Mouse (Mus musculus) retina, postnatal 7 days (tissue): ENCODE results near the gene Sh3glb2.

Experiments
- DNase-seq: peaks from one replicate; pipeline ENCODE4 v3.0.0-alpha.2; 2012; ENCODE audit warnings: low read depth, low spot score

The Sh3glb2 gene

DNA sequence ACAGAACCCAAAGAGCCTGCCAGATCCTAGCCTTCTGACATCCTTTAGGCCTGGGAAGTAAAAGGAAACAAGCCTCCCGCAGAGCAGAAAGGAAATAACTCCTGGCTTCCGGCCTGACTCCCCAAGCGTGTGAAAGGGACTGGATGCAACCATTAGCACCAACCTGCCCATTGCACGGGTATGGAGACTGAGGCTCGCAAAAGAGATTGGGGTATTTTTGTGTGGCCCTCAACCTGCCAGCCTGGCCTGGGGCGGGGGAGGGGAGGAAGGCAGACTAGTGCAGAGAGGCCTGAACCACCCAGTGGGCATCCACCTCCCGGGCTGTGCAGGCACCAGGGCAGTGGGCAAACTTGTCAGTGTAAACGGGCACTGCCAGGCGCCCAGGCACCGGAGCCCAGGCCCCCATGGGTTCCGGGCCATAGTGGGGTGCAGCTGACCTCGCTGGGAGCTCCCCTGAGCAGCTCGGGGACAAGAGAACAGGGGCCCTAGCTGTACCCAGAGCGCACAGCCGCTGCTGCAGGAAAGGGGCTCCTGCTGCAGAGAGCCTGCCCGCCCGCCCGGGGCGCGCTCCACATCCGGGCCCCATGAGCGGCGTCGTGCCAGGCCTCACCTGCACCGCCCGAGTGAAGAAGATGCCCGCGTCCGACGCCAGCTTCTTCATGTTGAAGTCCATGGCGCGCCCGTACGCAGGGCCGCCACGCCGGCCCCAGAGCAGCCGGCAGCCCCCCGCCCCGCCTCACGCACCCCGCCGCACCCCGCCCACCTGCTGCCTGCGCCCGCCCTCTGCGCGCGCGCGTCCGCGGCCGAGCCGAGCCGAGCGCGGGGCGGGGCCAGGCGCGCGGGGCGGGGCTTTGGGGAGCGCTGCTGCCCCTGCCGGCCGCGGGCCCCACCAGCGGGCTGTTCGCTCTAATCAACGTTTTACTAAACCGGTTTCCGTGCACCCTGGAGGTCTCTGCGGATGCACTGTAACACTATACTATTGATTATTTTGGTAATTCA, at the start of gene Sh3glb2:
Sh3glb2 (minus strand) TSS at position 805 of the 999 bp plus-strand sequence.
- DNase-seq, result peak; percentile 82

DNA sequence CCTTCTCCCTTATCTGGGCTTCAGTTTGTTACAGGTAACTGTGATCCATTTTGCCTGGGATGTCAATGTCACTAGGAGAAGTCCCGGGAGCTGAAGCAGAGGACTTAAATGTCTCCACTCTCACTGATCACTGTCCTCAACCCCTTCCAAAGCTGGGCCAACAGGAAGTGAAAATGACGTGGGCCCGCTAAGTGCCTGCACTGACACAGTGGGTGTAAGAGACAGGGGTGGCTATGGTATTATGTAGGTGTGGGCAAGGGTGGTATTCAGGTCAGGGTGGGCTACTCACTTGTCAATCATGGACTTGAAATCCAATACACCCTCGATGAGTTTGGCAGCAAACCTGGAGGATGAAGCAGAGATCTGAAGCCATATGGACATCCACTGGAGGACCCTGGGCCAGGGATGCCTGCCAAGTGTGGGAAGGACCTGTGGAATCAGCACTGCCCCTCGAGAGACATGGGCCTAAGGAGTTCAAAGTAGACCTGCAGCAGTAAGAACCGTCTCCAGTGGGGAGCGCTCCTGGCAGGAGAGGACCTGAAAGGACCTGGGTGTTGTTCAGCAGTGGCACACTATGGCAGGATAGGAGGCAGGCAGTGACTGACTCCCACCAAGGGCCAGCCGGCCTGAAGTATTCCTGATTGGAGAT, 49.4 kb upstream of the Sh3glb2 start:
- DNase-seq, result no peak

DNA sequence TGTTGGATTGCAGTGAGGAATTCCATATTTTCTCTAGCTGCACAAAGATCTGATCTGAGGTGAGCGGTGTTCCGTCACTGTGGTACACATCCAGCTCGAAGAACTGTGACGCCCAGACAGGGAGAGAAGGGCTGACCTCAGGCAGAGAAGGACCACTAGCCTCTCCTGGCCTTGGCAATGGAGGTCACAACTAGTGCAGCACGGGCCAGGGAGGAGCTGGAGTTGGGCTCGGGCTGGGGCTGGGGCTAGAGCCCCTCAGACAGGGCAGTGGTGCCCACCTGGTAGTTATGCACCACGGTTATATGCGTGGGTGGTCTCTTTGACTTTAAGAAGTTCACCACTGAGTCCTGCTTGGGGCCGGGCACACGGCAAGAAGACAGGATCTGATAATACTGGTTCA, 48.6 kb upstream of the Sh3glb2 start:
- no peak for DNase-seq

DNA sequence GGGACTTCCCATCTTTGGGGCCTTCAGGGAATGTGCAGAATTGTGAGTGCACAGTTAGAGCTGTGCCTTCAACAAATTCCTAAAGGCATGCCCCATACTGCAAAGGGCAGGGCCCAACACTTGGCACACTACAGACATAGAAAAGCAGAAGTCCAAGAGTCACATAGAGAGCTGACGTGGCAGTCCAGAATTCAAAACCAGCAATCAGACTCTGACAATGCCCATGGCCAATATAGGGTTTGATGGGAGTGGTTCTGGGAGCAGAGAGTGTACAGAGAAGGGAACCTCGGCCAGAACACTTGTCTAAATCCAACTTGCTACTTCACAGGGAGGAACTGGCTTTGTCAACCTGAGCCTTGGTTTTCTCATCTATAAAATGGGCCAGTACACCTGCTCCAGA, 48.1 kb upstream of the Sh3glb2 start:
- no peak for DNase-seq

DNA sequence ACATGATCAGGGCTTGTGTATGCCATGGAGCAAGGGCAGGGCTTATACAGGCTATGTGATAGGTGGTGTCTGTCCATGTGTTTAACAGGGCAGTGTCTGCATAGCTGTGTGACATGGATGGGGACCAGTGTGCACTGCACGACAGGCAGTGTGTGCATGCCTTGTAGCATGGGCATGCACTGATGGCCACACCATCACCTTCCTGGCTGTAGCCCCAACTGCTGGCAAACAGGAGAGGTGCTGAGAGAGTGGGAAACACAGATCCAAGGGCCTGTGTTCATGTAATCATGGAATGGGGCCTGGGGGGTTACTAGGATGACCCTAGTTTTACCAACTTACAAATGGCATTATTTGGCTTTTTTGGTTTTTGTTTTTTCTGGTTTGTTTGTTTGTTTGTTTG, 44.7 kb upstream of the Sh3glb2 start:
- no peak for DNase-seq

DNA sequence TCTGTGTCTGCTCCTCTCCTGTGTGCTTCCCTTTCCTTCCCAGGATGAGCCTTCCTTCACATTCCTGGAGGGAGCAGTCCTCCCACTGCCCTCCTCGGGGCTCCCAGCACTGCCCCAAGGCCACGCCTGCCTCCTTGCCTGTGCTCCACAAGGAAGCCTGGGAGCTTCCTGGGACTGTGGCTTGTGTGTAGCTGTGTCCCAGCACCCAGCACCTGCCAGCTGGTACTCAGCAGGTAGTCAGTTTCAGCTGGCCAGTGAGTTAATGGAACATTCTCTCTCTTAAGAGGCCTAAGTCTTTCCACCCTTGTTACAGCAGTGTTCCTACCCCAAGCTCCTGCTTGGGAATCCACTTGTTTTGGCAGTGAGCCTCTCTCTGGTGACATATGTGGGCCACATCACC, 43.7 kb upstream of the Sh3glb2 start:
- DNase-seq, result no peak

DNA sequence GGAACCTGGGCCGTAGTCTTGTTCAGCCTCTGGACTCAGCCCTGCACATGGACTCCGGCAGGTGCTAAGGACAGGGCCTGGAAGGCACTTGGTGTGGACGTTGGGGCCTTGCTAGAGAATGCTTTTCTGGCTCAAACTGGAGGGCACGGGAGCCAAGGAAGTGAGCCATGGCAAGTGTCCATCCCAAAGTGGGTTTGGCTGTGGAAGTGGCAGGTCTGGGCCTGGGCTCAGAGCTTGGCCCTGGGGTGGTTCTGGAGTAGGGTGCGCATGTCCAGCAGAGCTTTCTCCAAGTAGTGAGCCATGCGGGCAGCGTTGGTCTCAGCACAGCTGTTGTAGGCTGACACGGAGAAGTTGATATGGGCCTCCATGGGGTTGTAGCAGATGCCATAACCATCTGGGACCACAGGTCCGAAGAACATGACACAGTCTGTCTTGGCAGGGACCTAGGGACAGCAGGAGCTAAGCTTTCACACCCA, 43.3 kb upstream of the Sh3glb2 start:
- no peak for DNase-seq

DNA sequence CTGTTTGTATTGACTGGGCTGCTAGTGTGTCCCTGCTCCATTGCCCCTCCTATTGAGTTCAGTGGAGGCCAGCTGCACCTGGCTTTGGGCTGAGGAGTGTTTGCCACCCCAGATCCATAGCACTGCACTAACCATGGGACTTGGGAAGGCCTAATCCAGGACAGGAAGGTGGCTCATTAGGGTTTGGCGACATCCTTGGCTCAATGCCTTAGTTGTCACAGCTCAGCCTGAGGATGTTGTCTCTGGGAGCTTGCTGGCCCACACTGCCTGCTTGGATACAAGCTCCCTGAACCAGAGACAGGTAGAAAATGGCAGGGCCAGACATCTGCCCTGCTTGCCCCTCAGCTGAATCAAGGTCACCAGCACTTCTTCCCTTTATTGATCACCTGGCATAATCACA, 42.4 kb upstream of the Sh3glb2 start:
- no peak for DNase-seq

DNA sequence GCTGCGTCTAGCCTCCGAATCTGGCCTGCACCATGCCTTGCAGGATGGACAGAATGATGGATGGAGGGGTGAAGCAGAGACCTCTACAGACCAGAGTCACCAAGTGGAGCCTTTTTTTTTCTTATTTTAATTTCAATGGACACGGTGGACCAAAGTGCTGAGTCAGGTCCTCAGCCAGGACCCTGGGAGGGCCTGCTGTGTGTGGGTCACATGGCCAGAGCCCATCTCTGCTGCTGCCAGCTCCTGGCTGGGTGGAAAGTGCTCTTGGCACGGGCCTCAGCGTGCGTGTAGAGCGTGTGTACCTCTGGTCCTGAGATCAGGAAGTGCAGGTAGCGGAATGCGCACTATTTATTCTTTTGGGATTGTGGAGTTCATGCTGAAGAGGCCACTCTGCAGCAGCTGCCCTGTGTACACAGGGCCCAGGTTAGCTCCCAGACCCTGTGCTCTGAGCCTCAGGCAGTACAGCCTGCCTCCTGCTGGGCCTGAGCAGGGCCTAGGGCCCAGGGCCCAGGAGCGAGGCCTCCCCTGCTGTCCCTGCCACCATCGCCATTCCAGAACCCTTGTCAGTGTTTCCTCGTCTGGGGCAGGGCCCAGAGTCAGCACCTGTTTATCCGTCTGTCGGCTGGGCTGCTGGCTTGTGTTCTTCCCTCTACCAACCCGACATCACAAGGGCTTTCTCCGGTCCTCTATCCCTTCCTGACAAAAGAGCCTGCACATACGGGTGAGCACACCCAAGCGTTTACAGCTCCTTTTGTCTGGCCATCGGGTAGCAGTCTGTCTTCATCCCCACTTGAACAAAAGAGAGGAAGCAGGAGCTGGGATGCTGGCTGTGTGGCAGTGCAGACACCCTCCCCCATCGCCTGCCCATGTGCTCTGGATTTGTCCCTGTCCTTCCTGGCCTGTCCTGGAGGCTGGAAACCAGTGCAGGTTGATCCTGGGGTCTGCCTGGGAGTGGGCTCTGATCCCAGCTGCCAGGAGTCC, 40.3 kb upstream of the Sh3glb2 start:
- DNase-seq, result no peak

DNA sequence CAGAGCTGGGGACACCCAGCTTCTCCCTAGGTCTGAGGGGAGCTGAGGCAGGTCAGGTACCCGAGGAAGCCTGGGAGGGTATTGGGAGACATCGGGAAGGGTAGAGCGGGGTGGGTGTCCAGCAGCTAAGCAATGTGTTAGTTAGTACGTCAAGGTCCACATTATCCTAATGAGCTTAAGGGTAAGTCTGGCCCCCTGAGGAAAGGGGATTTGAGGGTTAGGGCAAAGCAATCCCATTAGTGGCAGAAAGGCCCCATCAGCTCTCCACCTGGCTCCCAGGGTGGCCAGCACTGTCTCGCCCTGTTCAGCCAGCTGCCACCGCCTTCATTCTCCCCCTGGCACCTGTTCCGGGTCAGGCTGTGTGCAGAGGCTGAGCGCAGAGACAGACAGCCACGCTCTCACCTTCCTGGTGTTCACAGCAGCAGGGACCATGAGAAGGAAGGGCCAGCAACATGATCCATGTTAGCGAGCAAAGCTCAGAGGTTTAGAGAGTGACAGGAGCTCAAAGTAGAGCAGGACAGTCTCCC, 38.9 kb upstream of the Sh3glb2 start:
- peak; percentile 77 for DNase-seq

DNA sequence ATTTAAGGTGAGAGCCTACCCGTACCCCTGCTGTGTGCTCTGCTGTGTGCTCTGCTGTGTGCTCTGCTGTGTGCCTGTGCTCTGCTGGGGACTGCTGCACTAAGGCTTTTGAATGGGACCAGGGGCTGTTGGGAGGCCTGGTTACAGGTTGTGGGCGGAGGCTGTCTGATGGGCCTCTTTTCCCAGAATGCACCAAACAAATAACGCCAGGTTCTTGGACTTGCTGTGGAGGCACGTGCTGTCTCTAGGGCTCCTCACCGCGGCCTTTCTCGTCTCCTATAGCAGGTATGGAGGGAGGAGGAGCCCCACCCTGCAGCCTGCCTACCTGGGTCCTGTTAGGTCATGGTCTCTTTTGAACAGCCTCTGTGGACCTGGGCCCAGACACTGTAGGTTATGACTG, 37.1 kb upstream of the Sh3glb2 start:
- DNase-seq, result no peak

DNA sequence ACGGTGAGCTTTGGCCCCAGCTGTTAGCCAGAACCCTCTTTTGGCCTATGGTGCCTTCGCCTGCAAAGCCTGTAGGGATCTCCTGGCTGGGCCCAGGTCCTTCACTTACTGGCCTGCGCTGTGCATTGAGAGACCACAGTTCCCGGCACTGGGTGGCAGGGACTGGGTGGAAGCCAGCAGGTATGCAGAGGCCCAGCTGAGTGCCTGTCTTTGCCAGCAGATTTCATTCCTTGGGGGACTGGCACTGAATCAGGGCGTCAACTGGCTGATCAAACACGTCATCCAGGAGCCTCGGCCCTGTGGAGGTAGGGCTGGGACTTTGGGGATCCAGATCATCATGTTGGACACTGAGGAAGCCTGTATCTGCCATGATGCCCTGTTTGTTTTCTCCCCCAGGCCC, 36.6 kb upstream of the Sh3glb2 start:
- DNase-seq, result no peak

DNA sequence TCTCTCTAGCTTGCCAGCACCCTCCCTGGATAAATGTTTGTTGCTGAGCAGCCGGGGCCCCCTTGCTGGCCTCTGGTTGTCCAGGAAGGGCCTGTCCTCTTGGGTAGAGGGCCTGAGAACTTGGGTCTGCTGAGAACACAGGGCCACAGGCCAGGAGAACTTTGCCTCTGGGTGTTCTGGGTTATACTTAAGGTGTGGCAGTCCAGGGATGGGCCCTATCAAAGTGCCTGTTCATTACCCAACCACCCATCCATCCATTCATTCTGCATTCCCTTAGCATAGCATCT, 34.2 kb upstream of the Sh3glb2 start:
- no peak for DNase-seq

DNA sequence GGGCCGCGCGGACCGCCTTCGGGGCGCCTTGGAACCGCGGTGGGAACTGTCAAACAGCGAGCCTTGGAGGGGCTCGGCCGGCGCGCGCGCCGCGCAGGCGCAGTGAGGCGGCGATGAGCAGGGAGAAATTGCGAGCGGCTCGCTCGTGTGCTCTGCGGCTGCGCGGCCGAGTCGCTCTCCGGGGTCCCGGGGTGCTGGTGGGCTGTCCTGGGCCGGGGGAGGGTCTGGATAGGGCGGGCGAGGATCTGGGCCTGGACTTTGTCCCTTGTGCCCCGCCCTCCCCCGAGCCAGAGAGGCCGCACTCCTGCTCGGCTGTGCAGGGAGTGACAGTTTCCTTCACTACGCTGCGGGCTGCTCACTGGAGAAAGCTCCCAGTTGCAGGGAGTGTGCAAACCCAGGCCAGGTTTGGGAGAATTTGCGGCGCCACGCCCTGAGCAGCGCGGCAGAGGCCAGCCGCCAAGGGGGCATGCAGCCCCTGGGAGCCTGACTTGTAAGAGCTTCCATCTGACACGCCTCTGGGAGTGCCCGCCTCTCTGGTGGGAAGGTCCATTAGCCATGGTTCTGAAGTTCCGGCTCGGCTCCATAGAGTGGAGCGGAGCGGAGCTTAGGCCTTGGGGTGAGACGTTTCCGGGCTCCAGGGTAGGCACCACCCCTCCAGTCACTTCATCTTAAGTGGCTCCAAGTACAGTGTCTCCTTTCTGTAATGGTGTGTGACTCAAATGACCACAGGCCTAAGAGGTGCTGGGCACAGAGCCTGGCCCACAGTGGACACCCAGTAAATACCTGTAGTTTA, 33.6 kb upstream of the Sh3glb2 start:
- DNase-seq, result peak; percentile 78

DNA sequence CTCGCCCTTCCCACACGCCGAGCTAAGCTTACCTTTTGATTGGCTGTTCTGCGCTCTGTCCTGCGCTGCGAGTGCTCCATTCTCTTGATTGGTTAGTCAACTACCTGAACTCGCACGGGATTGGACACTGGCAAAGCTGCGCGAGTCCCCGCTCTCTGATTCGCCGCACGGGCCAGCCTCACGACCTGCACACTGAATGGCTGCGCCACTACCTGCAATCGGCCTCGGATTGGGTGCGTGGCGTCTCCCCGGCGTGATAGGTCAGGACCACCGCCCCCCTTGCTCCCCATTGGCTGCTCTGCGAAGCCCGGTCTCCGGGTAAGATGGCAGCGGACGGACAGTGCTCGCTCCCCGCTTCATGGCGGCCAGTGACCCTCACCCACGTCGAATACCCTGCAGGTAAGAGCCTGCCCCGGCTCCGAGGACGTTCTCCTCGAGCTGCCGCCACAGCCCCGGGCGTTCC, 33.0 kb upstream of the Sh3glb2 start, which contains the start of gene Dolpp1:
Dolpp1 (plus strand) TSS at position 141 of the 463 bp plus-strand sequence.
- DNase-seq, result peak; percentile 96

DNA sequence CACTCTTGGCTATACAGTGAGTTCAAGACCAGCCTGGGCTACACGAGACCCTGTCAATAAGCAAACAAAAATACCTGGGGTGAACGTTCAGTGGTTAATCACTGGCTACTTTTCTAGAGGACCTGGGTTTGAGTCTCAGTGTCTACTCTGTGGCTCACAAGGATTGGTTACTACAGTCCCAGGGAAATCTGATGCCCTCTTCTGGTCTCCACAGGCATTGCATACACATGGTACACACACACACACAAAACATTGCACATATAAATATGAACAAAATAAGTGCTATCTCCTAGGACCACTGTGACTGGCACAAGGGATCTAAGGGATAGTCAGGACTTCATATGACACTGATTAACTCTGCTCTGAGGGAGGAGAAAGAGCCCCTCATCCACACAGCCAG, 29.9 kb upstream of the Sh3glb2 start:
- no peak for DNase-seq

DNA sequence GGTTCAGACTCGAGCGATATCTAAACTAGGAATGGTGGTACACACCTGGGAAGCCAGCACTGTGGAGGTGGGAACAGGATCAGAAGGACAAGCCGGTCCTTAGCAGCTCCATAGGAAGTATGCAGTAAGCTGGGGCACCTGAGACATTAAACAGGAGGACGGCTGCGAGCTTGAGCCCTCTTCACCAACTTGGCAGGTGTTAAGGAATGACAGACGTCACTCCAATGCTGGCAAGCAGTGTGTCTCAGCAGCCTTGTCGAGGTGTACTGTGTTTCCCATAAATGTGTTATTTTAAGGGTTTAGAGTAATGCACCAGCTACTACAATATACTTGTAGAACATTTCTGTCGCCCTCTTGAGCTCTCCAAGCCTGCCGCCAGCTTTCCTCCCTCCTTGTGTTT, 27.8 kb upstream of the Sh3glb2 start:
- no peak for DNase-seq

DNA sequence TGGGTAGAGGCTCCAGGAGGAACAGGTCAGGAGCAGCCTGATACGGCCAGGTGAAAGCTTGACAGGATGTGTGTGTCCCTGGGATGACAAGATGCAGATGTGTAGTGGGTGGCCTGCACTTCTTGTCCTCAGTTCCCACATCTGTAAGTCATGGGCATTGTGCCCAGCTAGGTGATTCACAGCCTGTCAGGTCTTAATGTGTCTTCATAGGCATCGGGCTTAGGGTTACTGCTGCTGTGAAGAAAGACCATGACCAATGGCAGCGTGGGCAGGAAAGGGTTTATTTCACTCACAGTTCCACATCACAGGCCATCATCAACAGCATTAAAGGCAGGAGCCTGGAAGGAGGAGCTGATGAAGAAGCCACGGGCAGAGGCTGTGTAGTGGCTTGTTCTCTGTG, 26.5 kb upstream of the Sh3glb2 start:
- DNase-seq, result no peak

DNA sequence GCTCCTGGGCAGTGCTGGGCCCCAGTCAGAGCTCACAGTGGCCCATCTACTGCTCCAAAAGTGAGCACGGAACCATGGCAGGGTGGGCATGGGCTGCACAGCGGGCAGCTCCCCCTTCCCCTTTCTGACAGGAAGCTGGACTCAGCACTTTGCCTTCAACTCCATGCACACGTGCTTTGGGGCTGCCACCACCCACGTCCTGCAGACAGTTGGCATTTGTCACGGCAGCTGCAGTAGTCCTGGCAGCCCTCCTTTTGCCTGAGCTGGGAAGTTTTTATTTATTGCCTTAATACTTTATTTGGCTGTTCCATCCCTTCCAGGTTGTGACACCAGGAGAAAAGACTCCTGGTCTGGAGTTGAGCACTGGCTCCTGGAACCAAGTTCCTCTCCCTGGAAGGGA, 25.7 kb upstream of the Sh3glb2 start:
- DNase-seq, result no peak

DNA sequence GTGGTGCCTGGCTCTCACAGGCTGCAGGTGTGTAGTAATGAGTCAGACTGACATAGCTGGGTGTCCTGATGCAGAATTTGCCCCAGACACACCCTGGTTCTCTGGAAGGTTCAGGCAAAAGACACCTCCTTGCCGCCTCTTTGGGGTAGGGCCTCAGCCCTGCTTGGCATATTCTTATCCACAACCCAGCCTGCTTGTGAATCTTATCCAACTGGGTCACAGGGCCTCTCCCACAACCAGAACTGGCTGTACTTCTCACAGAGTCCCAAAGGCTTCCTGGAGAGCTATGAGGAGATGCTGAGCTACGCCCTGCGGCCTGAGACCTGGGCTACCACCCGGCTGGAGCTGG, 22.2 kb upstream of the Sh3glb2 start:
- no peak for DNase-seq
